Mouse (Mus musculus): ENCODE measurements at regions not wholly inside any gene's neighbourhood (a gene's known extent, or its start where the extent isn't known, plus 50 kb on each side); places are given as distances from the start of the nearest gene placed in this dataset.

DNA sequence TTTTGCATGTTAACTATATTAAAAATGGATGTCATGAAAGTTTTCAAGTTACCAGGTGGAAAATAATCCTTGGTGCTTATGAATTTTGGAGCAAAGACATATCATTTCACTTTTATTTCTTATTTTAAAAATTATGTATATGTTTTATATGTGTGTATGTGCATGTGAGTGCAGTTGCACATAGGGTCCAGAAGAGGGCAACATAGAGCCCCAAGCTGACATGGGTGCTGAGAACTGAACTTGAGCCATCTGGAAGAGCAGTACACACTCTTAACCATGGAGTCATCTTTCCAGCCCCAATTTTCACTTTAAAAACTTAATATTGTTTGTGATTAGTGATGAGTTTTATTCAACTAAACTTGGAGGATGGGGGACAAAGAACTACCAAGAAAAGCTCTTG lies 84.0 kb downstream of the Otud1 start:
- no peak for TF ChIP-seq POLR2A (IDR thresholded peaks at IDR 0.05; ENCODE audit: low read depth, low read length)
- TF ChIP-seq CTCF (IDR thresholded peaks at IDR 0.05; ENCODE audit: extremely low read depth, insufficient read length, insufficient replicate concordance, low read depth, low read length), result no peak
